Mouse (Mus musculus) adipocyte (in vitro differentiated cells): ENCODE results near the gene Lamtor1.
A peak's percentile ranks its signal among the peaks of the same experiment; 100 is the strongest.
"Not testable (repeated sequence)": the region's sequence is repeated elsewhere in the genome, so short reads cannot be mapped to it uniquely, and the experiment has no call there.

Source experiments
- DNase-seq: peaks from one replicate; pipeline ENCODE4 v3.0.0-alpha.2; 2016; ENCODE audit warnings: low spot score

Gene Lamtor1

GRCm38 (mm10) chr7:101900331-101901097 lies 5.2 kb upstream of the Lamtor1 start:
- DNase-seq: no peak

- no peak for DNase-seq
Measured at GRCm38 (mm10) chr7:101901969-101902368, 3.7 kb upstream of the Lamtor1 start.

GRCm38 (mm10) chr7:101902846-101903245 lies 2.9 kb upstream of the Lamtor1 start:
- DNase-seq: no peak

- DNase-seq: peak; percentile 53
Measured at GRCm38 (mm10) chr7:101906287-101906681, 580 bp downstream of the Lamtor1 start, which contains the start of gene Tomt. Gene Tomt (minus strand): TSS chr7:101906359.

- DNase-seq: peak; percentile 64
Measured at GRCm38 (mm10) chr7:101906696-101907095, 992 bp downstream of the Lamtor1 start.

- DNase-seq: no peak
Measured at GRCm38 (mm10) chr7:101908367-101908766, 2.7 kb downstream of the Lamtor1 start.

- peak; percentile 75 for DNase-seq
Measured at GRCm38 (mm10) chr7:101910138-101910537, 4.4 kb downstream of the Lamtor1 start.

- no peak for DNase-seq
Measured at GRCm38 (mm10) chr7:101911982-101912381, 6.3 kb downstream of the Lamtor1 start.

- DNase-seq: peak; percentile 77
Measured at GRCm38 (mm10) chr7:101918071-101918470, 12.4 kb downstream of the Lamtor1 start.

- not testable (repeated sequence) for DNase-seq
Measured at GRCm38 (mm10) chr7:101925892-101926291, 20.2 kb downstream of the Lamtor1 start.

- peak; percentile 85 for DNase-seq
Measured at GRCm38 (mm10) chr7:101928093-101928492, 22.4 kb downstream of the Lamtor1 start.

GRCm38 (mm10) chr7:101932551-101932950 lies 26.8 kb downstream of the Lamtor1 start:
- no peak for DNase-seq

- no peak for DNase-seq
Measured at GRCm38 (mm10) chr7:101933300-101933699, 27.6 kb downstream of the Lamtor1 start.

- DNase-seq: peak; percentile 95
Measured at GRCm38 (mm10) chr7:101933751-101934240, 28.1 kb downstream of the Lamtor1 start, which contains the start of the genes Lrrc51 and Numa1. Gene Lrrc51 (minus strand): TSS chr7:101933895. Gene Numa1 (plus strand): TSS chr7:101934111.

GRCm38 (mm10) chr7:101935957-101936356 lies 30.3 kb downstream of the Lamtor1 start:
- DNase-seq: no peak

- DNase-seq: no peak
Measured at GRCm38 (mm10) chr7:101936996-101937395, 31.3 kb downstream of the Lamtor1 start.

GRCm38 (mm10) chr7:101937569-101937968 lies 31.9 kb downstream of the Lamtor1 start:
- DNase-seq: no peak

GRCm38 (mm10) chr7:101938348-101938747 lies 32.6 kb downstream of the Lamtor1 start:
- no peak for DNase-seq

GRCm38 (mm10) chr7:101939758-101940157 lies 34.1 kb downstream of the Lamtor1 start:
- DNase-seq: no peak

- not testable (repeated sequence) for DNase-seq
Measured at GRCm38 (mm10) chr7:101949008-101949407, 43.3 kb downstream of the Lamtor1 start.

- DNase-seq: no peak
Measured at GRCm38 (mm10) chr7:101951648-101952047, 45.9 kb downstream of the Lamtor1 start.

- DNase-seq: no peak
Measured at GRCm38 (mm10) chr7:101952098-101952497, 46.4 kb downstream of the Lamtor1 start.

- no peak for DNase-seq
Measured at GRCm38 (mm10) chr7:101954163-101954562, 48.5 kb downstream of the Lamtor1 start.

GRCm38 (mm10) chr7:101955276-101955675 lies 49.6 kb downstream of the Lamtor1 start:
- no peak for DNase-seq
